Mouse (Mus musculus) liver, postnatal 0 days (tissue): ENCODE data around the gene Cacna2d2.

ENCODE experiments used
- CTCF ChIP-seq: sonication (generic); IDR thresholded peaks from 2 replicates; pipeline ENCODE4 v1.5.1; 2016; ENCODE audit warnings: antibody characterized with exemption, low read depth
- EP300 ChIP-seq: IDR thresholded peaks from 2 replicates; pipeline ENCODE4 v1.6.1; 2016; ENCODE audit warnings: antibody characterized with exemption, low read depth, mild to moderate bottlenecking

GRCm38 (mm10) chr9:107399491-107399971 is at the start of gene Cacna2d2:
- TF ChIP-seq EP300 (no peak), CTCF (no peak)
